Mouse (Mus musculus) right cerebral cortex, postnatal 4 days (tissue): ENCODE results near the gene Rps12.
A peak's percentile ranks its signal among the peaks of the same experiment; 100 is the strongest.
"Not testable (repeated sequence)": the region's sequence is repeated elsewhere in the genome, so short reads cannot be mapped to it uniquely, and the experiment has no call there.

Experiments used
- DNase-seq: peaks from one replicate; pipeline ENCODE4 v3.0.0-alpha.2; 2022

Rps12 gene

GRCm38 (mm10) chr10:23787062-23787821, at the start of gene Rps12:
Gene Rps12, minus strand, starts transcription at chr10:23787275.
- DNase-seq, result peak; percentile 98

- DNase-seq, result no peak
Observed at GRCm38 (mm10) chr10:23836003-23836964, 49.2 kb upstream of the Rps12 start.

- DNase-seq, result no peak
Observed at GRCm38 (mm10) chr10:23826516-23826915, 39.4 kb upstream of the Rps12 start.

- DNase-seq, result no peak
Observed at GRCm38 (mm10) chr10:23816241-23816640, 29.2 kb upstream of the Rps12 start.

GRCm38 (mm10) chr10:23815168-23815567, 28.1 kb upstream of the Rps12 start:
- peak; percentile 95 for DNase-seq

- DNase-seq, result no peak
Observed at GRCm38 (mm10) chr10:23812852-23813766, 26.0 kb upstream of the Rps12 start.

- DNase-seq, result no peak
Observed at GRCm38 (mm10) chr10:23812438-23812759, 25.3 kb upstream of the Rps12 start.

GRCm38 (mm10) chr10:23811635-23812437, 24.8 kb upstream of the Rps12 start:
- peak; percentile 89 for DNase-seq

GRCm38 (mm10) chr10:23806201-23806600, 19.1 kb upstream of the Rps12 start:
- DNase-seq, result no peak

- no peak for DNase-seq
Observed at GRCm38 (mm10) chr10:23804665-23805064, 17.6 kb upstream of the Rps12 start.

- no peak for DNase-seq
Observed at GRCm38 (mm10) chr10:23802911-23803310, 15.8 kb upstream of the Rps12 start.

GRCm38 (mm10) chr10:23799933-23800332, 12.9 kb upstream of the Rps12 start:
- DNase-seq, result no peak

GRCm38 (mm10) chr10:23798142-23798541, 11.1 kb upstream of the Rps12 start:
- DNase-seq, result no peak

- DNase-seq, result no peak
Observed at GRCm38 (mm10) chr10:23797606-23798005, 10.5 kb upstream of the Rps12 start.

- DNase-seq, result peak; percentile 52
Observed at GRCm38 (mm10) chr10:23796551-23797503, 9.8 kb upstream of the Rps12 start, which contains the start of gene Slc18b1. Gene Slc18b1, plus strand, starts transcription at chr10:23796986.

- no peak for DNase-seq
Observed at GRCm38 (mm10) chr10:23795871-23796520, 8.9 kb upstream of the Rps12 start.

GRCm38 (mm10) chr10:23788056-23788600, 1.1 kb upstream of the Rps12 start:
- no peak for DNase-seq

- DNase-seq, result not testable (repeated sequence)
Observed at GRCm38 (mm10) chr10:23786631-23787038, 440 bp downstream of the Rps12 start.

- no peak for DNase-seq
Observed at GRCm38 (mm10) chr10:23786040-23786439, 1.0 kb downstream of the Rps12 start.

GRCm38 (mm10) chr10:23785599-23785998, 1.5 kb downstream of the Rps12 start:
- DNase-seq, result not testable (repeated sequence)
